Mouse (Mus musculus): ENCODE data around the gene Lrrc10b. TPM values are rescaled to one million over a fixed set of nuclear protein-coding genes. Genes with fewer than 3 reads are reported as not detected.

Lrrc10b gene
- total and polyA plus RNA-seq, 3 experiments: not detected

- Histone ChIP-seq H3K27me3 (ENCODE audit: control insufficient read depth in 1 of 2, insufficient read depth in 2 of 2, low read length in 2 of 2) (no peaks in the 10 kb centered on the region; a peak in 1 of 4 replicates), H3K36me3 (ENCODE audit: control insufficient read depth in 1 of 2, insufficient read depth in 2 of 2, low read length in 2 of 2) (no peaks in the 10 kb centered on the region), H3K9me3 (replicated peaks; ENCODE audit: insufficient read depth, low read length) (no peaks in the 10 kb centered on the region), H3K4me3 (ENCODE audit: control insufficient read depth in 1 of 2, insufficient read depth in 1 of 2, low read depth in 2 of 2, low read length in 2 of 2) (no peak overlapping the region), H3K27ac (ENCODE audit: control insufficient read depth, low read depth, low read length) (no peak overlapping the region), H3K79me2 (ENCODE audit: control insufficient read depth, insufficient read depth, low read length, poor library complexity) (no peaks in the 10 kb centered on the region), H3K9ac (ENCODE audit: control insufficient read depth, low read depth, low read length, poor library complexity, severe bottlenecking) (no peak overlapping the region), H3K4me1 (ENCODE audit: control insufficient read depth in 1 of 2, insufficient read depth in 2 of 2, low read length in 2 of 2) (no peaks in the 10 kb centered on the region)
- TF ChIP-seq ZKSCAN1 (IDR thresholded peaks at IDR 0.05; ENCODE audit: low read depth, low read length) (no peak), MEF2A (IDR thresholded peaks at IDR 0.05; ENCODE audit: extremely low read depth, insufficient replicate concordance, low read depth, low read length, poor library complexity, severe bottlenecking) (no peak), CHD2 (IDR thresholded peaks at IDR 0.05; ENCODE audit: low read length) (no peak)
- DNase-seq (ENCODE audit: low read depth, low spot score): no peak
Measured at GRCm38 (mm10) chr19:10425484-10426270, 31.6 kb downstream of the Lrrc10b start.

GRCm38 (mm10) chr19:10424751-10425150 is 32.5 kb downstream of the Lrrc10b start:
- no peak overlapping the region for H3K27ac ChIP-seq (ENCODE audit: control insufficient read depth, low read depth, low read length)
- no peak overlapping the region for H3K4me3 ChIP-seq (ENCODE audit: control insufficient read depth in 1 of 2, insufficient read depth in 1 of 2, low read depth in 2 of 2, low read length in 2 of 2)
- DNase-seq (ENCODE audit: low read depth, low spot score): no peak
- TF ChIP-seq UBTF (IDR thresholded peaks at IDR 0.05; ENCODE audit: borderline replicate concordance, insufficient read depth, low read depth, low read length) (no peak), MYB (IDR thresholded peaks at IDR 0.05; ENCODE audit: low read depth, low read length) (no peak), POLR2AphosphoS2 (IDR thresholded peaks at IDR 0.05; ENCODE audit: low read length) (no peak), SMC3 (IDR thresholded peaks at IDR 0.05; ENCODE audit: low read depth, low read length) (no peak), MXI1 (IDR thresholded peaks at IDR 0.05; ENCODE audit: low read depth, low read length) (no peak), MAX (IDR thresholded peaks at IDR 0.05; ENCODE audit: low read length) (no peak), TBP (IDR thresholded peaks at IDR 0.05; ENCODE audit: low read depth, low read length) (no peak), BHLHE40 (IDR thresholded peaks at IDR 0.05; ENCODE audit: borderline replicate concordance, low read depth, low read length) (no peak), E2F4 (IDR thresholded peaks at IDR 0.05; ENCODE audit: borderline replicate concordance, low read depth, low read length) (no peak), MAZ (IDR thresholded peaks at IDR 0.05; ENCODE audit: low read depth, low read length) (no peak), MEF2A (IDR thresholded peaks at IDR 0.05; ENCODE audit: extremely low read depth, insufficient replicate concordance, low read depth, low read length, poor library complexity, severe bottlenecking) (no peak)
- no peaks in the 10 kb centered on the region for H3K79me2 ChIP-seq (ENCODE audit: control insufficient read depth, insufficient read depth, low read length, poor library complexity)
- no peaks in the 10 kb centered on the region for H3K4me1 ChIP-seq (ENCODE audit: control insufficient read depth in 1 of 2, insufficient read depth in 2 of 2, low read length in 2 of 2)
- no peaks in the 10 kb centered on the region for H3K36me3 ChIP-seq (ENCODE audit: control insufficient read depth in 1 of 2, insufficient read depth in 2 of 2, low read length in 2 of 2)
- H3K9ac ChIP-seq (ENCODE audit: control insufficient read depth, low read depth, low read length, poor library complexity, severe bottlenecking): no peak overlapping the region
- H3K9me3 ChIP-seq (replicated peaks; ENCODE audit: insufficient read depth, low read length): no peaks in the 10 kb centered on the region
- H3K27me3 ChIP-seq (ENCODE audit: control insufficient read depth in 1 of 2, insufficient read depth in 2 of 2, low read length in 2 of 2): no peaks in the 10 kb centered on the region; a peak in 1 of 4 replicates
